Mouse (Mus musculus): ENCODE results near the gene Chaf1a.

Gene Chaf1a

DNA sequence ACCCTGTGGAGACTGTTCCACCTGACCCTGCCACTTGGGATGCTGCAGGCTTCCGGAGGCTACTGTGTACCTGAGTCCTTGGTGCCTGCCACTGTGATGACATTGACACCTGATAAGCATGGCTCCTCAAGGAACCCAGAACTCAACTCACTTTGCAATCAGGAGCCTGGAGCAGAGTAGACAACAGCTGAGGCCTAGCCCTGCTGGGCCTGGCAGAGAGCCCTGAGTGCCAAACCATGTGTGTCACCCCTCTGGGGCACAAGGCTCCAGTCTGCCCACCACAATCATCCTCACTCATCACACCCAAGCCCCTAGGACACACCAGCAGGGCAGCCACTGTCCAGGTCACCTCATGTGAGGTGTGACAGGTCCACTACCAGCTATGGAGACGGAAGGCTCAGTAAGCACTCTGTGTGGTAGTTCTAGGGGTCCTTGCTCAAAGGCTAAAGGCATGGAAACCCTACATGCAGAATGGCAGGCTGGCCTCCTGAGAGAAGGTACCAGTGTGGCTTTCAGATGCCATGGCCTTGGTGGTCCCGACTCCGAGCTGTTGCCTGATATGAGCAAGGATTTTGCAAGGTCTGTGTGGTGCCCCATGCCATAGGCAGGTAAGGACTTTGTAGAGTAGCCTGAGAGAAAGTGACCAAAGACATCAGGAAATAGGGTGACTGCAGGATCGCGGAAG, 19.7 kb upstream of the Chaf1a start:
- DNase-seq: no peak

DNA sequence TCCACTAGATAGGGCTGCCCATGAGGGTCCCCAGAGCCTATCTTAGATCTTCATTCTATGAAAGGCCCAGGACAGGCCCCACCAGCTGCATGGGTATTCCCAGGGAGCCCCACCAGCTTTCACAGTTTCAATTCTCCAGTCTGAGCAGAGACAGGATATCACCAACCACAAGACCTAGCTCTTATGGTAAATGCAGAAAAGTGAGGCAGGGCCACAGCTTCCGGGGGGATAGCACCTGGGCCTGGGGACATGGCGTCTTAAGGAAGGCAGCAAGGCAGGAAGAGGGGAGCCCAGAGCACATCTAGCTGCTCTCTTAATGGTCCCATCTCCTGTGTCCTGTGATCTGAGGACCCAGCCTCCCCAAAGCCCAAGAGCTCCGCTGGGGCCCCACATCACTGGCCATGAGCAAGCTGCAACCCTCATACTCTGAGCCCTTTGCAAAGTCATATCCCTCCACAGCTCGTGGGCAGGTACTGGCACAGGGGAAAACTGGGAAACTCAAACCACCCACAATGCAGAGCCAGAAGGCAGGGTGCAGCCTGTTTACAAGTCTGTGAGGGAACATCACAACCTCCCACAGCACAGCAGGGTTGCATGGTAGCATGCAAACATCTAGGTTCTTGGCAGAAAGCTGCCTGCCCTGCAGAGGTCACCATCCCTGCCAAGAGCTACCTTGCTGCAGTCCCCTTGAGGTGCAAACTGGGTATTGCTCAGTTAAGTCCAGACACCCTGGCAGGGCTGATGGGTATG, 18.9 kb upstream of the Chaf1a start:
- no peak for DNase-seq

DNA sequence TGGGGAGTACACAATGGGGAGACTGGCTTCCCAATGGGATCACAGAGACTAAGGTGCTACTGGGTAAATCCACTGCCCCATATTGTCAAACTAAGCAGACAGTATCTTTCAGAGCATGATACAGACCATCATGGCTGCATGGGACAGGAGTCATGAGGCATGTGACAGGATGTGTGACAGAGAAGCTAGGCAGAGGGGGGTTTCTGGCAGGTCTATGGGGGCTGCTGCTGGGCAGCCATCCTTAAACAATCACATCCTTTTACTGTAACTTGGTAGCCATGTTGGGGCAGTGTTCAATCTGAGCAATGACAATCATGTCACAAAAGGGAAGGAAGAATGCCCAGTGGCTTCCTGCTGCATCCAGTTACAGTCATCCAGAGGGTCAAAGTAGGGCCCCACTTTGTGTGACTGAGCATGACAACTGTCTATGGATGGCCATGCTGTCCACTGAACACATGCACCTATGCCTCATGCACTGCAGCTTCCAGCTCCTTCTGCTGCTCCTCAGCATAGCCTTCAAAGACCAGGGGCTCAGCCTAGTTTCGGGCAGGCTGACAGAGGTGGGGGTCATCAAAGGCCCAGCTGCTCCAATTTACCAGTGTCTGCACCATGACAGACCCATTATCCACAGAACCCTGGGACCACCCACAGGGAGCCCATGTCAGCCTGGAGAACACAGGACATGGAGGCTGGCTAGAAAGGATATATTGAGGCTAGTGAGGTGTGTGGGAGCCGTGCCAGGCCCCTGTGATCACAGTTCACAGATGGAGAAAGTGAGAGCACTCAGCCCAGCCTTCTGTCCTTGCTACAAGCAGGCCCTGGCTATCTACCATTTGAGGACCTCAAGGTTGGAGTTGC, 17.9 kb upstream of the Chaf1a start:
- DNase-seq: no peak

GRCm38 (mm10) chr17:56022989-56023290, 17.3 kb upstream of the Chaf1a start:
- DNase-seq: no peak

GRCm38 (mm10) chr17:56023386-56023785, 16.9 kb upstream of the Chaf1a start:
- DNase-seq: peak; percentile 73

GRCm38 (mm10) chr17:56024476-56024875, 15.8 kb upstream of the Chaf1a start:
- DNase-seq: no peak

DNA sequence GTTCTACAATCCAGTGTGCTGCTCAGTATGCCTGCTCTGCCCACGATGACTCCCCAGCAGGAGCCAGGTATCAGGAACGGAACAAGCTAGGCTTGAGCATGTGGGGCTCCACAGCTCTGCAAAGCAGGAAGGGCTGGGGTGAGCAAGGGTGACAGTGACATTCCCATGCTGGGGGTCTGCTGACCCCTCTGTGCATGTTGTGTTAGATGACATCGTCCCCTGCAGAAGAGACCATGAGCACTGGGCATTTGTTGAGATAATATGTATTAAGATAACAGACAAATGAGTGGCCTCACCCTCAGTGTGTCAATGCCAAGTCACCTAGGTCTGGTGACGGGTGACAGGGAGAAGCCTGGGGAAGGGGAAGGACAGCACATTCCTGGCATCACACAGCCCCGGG, 15.3 kb upstream of the Chaf1a start:
- no peak for DNase-seq

GRCm38 (mm10) chr17:56026303-56026702, 13.9 kb upstream of the Chaf1a start:
- no peak for DNase-seq

- no peak for DNase-seq
These were observed 13.4 kb upstream of the Chaf1a start for GRCm38 (mm10) chr17:56026881-56027280.

DNA sequence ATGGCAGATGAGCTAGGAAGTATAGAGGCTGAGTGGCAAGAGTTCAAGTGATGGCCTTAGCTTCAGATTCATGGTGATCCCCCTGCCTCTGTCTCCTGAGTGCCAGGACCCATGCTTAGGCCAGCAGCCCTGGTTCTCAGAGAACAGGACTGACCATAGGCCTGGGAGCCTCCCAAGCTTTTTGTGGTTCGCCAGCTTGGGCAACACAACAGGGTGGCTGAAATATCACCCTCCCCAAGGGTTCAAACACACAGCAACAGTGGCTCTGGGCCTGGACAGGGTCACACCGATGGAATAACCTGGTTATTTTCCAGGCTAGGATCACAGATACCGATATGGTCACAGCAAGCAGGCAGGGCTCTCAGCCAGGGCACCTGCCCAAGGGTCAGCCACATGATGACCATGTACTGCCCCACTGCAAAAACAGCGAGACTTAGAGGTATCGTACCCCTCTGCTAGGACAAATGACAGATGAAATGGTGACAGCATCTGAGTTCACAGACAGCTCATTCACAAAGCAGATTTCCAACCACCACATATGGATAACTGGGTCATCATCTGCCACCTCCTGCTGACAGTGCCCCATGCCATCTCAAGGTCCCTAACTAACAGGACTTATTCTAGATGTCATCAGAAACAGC, 12.3 kb upstream of the Chaf1a start:
- no peak for DNase-seq

- DNase-seq: no peak
These were observed 9.9 kb upstream of the Chaf1a start for GRCm38 (mm10) chr17:56030238-56030870.

DNA sequence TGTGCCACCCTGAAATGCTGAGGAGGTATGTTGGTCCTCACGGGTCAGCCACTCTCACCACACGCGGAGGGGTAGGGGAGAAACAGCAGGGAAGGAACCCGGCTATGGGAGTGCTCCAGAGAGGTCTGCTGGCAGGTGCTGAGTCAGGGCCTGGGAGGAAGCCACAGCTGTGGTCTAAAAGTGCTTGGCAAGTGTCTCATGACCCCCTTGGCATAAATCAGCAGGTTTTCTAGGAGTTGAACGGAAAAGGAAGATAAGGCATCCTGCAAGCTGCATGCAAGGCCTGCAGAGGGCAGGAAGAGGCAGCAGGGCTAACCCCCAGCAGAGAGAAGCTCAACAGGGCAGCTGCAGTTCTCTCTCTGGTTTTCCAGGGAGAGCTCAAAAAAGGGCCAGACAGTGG, 9.3 kb upstream of the Chaf1a start:
- peak; percentile 46 for DNase-seq

GRCm38 (mm10) chr17:56031431-56031830, 8.8 kb upstream of the Chaf1a start:
- no peak for DNase-seq

- DNase-seq: no peak
These were observed 8.0 kb upstream of the Chaf1a start for GRCm38 (mm10) chr17:56032127-56032733.

GRCm38 (mm10) chr17:56032831-56033230, 7.4 kb upstream of the Chaf1a start:
- DNase-seq: peak; percentile 38

DNA sequence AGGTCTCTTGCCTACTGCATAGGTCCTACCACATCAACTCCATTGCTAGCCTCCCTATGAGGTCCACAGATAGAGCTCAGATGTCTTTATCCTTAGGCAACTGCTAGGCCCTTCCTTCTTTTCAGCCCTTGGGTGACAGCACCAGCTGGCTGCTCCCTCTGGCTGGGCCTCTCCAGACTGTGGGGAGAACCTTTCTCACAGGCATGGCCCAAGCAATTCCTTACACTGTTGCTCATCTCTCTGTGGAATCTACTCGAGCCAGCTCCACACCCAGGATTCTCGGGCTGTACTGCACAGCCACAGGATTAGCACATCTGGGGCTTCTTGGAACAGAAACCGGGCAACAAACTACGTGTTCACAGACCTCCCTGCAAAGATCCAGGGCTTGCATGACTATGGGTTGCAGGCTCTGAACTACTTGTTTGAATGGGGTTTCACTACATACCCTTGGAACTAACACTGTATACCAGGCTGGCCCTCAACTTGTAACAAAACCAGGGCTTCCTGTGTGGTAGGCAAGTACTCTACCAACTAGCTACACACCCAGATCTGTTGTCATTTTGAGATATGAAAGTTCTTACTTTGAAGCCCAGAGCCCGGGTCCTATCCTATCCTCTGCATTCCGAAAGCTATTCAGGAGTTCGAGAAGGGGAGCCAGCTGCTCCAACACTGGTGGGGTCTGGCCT, 6.1 kb upstream of the Chaf1a start:
- no peak for DNase-seq

GRCm38 (mm10) chr17:56034726-56035100, 5.5 kb upstream of the Chaf1a start:
- no peak for DNase-seq

DNA sequence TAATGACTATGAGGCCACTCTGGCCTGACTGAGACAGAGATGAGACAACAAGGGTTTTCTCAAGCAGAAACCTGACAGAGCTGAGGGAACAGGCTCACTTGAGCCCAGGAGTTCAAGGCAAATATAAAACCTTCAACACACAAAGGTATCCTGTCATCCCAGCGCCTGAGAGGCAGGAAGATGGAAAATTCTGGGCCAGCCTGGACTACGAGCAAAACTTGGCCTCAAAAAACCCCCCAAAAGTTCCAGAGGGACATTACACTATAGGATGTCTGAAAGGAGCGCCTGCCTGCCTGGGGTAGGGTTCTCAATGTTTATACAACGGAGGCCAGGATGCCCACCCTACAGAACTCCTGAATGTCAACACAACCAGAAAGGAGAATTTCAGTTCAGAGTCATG, 5.0 kb upstream of the Chaf1a start:
- DNase-seq: no peak

DNA sequence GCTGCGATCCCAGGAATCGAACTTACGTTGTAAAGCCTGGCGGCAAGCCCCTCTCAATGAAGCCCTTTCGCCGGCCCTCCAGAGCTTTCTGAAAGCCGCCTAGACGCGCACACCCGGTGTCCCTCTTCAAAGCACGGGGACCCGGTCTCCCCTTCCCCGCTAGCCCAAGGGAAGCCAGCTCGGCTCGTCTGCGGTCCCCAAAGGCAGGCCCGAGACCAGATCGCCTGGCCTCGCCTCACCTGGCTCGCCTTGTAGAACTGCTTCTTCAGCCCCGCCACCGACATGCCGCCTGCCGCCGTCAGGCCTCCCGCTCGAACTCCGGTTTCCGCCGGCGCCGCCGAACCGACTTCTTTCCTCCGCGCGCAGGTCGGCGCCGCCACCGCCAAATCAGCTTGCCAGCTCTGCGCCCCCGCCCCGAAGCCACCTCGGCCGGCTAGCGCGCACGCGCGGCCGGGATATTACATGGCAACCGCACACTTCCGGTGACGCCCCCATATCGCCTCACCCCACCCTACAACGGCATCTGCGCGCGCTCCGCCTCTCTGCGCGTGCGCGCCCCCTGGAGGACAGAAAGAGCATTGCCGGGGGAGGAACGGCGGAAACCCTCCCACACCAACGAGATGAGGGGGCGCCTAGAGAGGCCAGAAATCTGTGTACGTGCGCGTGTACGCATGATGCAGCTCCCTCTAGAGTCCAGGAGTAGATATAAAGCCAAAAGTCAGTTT, 3.9 kb upstream of the Chaf1a start, which contains the start of gene Sh3gl1:
Gene Sh3gl1, minus strand, starts transcription at position 460 of the 725 bp plus-strand sequence.
- DNase-seq: peak; percentile 98

DNA sequence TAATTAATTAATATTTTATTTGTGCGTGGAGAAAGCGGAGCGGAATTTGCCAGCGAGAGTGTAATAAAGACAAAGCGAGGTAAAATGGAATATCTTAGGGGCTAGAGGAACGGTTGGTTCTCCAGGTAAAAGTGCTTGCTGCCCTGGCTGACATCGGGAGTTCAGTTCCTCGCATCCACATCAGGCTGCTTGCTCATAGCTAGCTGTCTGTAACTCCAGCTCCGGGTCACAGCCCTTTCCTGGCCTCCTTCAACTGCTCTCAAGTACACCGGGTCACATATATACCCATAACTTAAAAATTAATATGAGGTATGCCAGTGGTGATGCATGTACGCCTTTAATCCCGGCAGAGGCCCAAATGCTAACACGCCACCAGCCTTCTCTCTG, 3.3 kb upstream of the Chaf1a start:
- no peak for DNase-seq

Measured in lung, postnatal 36 days (tissue).